In the genomic region with DNA sequence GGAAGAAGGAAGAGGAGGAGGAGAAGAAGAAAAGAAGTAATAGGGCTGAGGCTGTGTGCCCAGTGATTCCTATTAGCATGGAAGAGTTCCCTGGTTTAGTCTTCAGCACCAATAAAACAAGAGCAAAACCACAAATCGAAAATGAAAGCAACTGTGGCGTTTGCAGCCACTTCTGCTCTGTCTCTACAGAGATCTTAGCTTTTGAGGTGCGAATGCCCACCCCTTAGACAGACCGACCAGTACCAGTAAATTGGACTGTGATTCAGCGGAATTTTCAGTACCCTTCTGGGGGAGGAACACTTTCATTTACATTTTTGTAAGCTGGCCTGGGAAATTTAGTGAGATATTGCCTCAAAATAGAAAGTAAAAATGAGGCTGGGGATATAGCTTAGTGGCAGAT, we compare ENCODE assay signal across 17 mouse cellular contexts. TPM values are rescaled to one million over a fixed set of nuclear protein-coding genes. Genes with fewer than 3 reads are reported as not detected.
DNase-seq lines count a peak whose midpoint lies in the region; ATAC-seq lines count a peak whose summit lies in the region.
"Had no signal": no experiment of that assay in that cellular context is flagged by ENCODE, and none has a peak within 500 bp of the region (broad histone marks: within the 10 kb centered on the region; RNA-seq: fewer than 3 reads in every experiment).

No protein-coding gene starts in this region.

- H3K4me1 ChIP-seq in intestine, embryonic 15.5 days (replicated peaks): no peaks in the 10 kb centered on the region; the same call in 1 of the 2 replicates
- no peaks in the 10 kb centered on the region for H3K4me1 ChIP-seq in forebrain, embryonic 10.5 days
- H3K4me1 ChIP-seq: embryonic facial prominence, embryonic 12.5 days; neural tube, embryonic 13.5 days had no signal

- DNase-seq in 3T3-L1 (ENCODE audit: low read depth, low spot score) (peak; percentile 26), A20 (ENCODE audit: low read depth, low spot score) (peak; percentile 73), adipocyte (ENCODE audit: low spot score) (no peak)
- DNase-seq in forebrain, embryonic 10.5 days (ENCODE audit: extremely low spot score, low spot score): no peak
- DNase-seq: adrenal gland, postnatal 10 days; cerebellum, adult 11-12 months; heart, postnatal 36 days; kidney, postnatal 4 days had no signal

- WGBS in intestine, embryonic 15.5 days: 73% methylated on average over 5 of the region's 5 CpGs
- 95% methylated on average over 5 of the region's 5 CpGs for WGBS in forebrain, embryonic 10.5 days

- H3K27ac ChIP-seq in intestine, embryonic 15.5 days: no peak overlapping the region
- H3K27ac ChIP-seq in forebrain, embryonic 10.5 days: no peak overlapping the region
- H3K27ac ChIP-seq: embryonic facial prominence, embryonic 12.5 days; neural tube, embryonic 13.5 days; stomach, postnatal 0 days had no signal

- 0 out of 2 replicates have a peak, but pooled peaks cover 2% of the 10 kb centered on the region for H3K36me3 ChIP-seq in intestine, embryonic 15.5 days
- H3K36me3 ChIP-seq in forebrain, embryonic 10.5 days (replicated peaks): peaks cover 4% of the 10 kb centered on the region; the same call in 1 of the 2 replicates
- H3K36me3 ChIP-seq: embryonic facial prominence, embryonic 12.5 days had no signal

- no peak overlapping the region for H3K4me2 ChIP-seq in intestine, embryonic 15.5 days (replicated peaks)
- H3K4me2 ChIP-seq: embryonic facial prominence, embryonic 12.5 days; midbrain, embryonic 11.5 days; neural tube, embryonic 13.5 days had no signal

- H3K9ac ChIP-seq in intestine, embryonic 15.5 days: no peak overlapping the region
- H3K9ac ChIP-seq: embryonic facial prominence, embryonic 12.5 days; neural tube, embryonic 13.5 days had no signal

- H3K9me3 ChIP-seq in intestine, embryonic 15.5 days: no peaks in the 10 kb centered on the region
- H3K9me3 ChIP-seq in forebrain, embryonic 10.5 days: no peaks in the 10 kb centered on the region
- H3K9me3 ChIP-seq: embryonic facial prominence, embryonic 12.5 days; neural tube, embryonic 13.5 days had no signal

- no peaks in the 10 kb centered on the region for H3K27me3 ChIP-seq in intestine, embryonic 15.5 days (replicated peaks)
- H3K27me3 ChIP-seq in forebrain, embryonic 10.5 days (ENCODE audit: poor library complexity, severe bottlenecking): no peaks in the 10 kb centered on the region
- H3K27me3 ChIP-seq: embryonic facial prominence, embryonic 12.5 days; neural tube, embryonic 13.5 days had no signal

- no peak overlapping the region for H3K4me3 ChIP-seq in intestine, embryonic 15.5 days (replicated peaks)
- no peak overlapping the region for H3K4me3 ChIP-seq in forebrain, embryonic 10.5 days
- H3K4me3 ChIP-seq: embryonic facial prominence, embryonic 12.5 days; neural tube, embryonic 13.5 days had no signal

- peak; percentile 78 for ATAC-seq in common myeloid progenitor, adult 5-6 weeks (replicated peaks; ENCODE audit: low read depth, poor library complexity, severe bottlenecking)
- peak; percentile 91 for ATAC-seq in megakaryocyte, adult 5-6 weeks (ENCODE audit: poor library complexity, severe bottlenecking)
- no peak for ATAC-seq in intestine, embryonic 15.5 days
- ATAC-seq: forebrain, embryonic 16.5 days; intestine, embryonic 16.5 days had no signal

RNA-seq across cellular contexts. Expression of gene Zbtb8a, which starts 12.7 kb away (rescaled TPM):
- total RNA-seq in common myeloid progenitor, adult 5-6 weeks (2017): 9.6 and 10.6 TPM in 2 replicates
- 3.0 and 3.3 TPM in 2 replicates for total RNA-seq in megakaryocyte, adult 5-6 weeks (2015)
- 9.3 and 9.4 TPM in 2 replicates for total RNA-seq in megakaryocyte, adult 5-6 weeks (2017)
- 15.1 and 15.4 TPM in 2 replicates for polyA plus RNA-seq in intestine, embryonic 15.5 days (2015; fragmentation: Nextera tagmentation; extraction: Ambion mirVana)
- 5.8 and 6.0 TPM in 2 replicates for polyA plus RNA-seq in forebrain, embryonic 10.5 days (2016; fragmentation: Nextera tagmentation; extraction: Ambion mirVana)

RNA-seq across cellular contexts. Expression of gene Zbtb8os, which starts 29.7 kb away (rescaled TPM):
- total RNA-seq in common myeloid progenitor, adult 5-6 weeks (2017): 59.1 and 73.1 TPM in 2 replicates
- total RNA-seq in megakaryocyte, adult 5-6 weeks (2015): 60.9 and 69.8 TPM in 2 replicates
- 79.7 and 84.8 TPM in 2 replicates for total RNA-seq in megakaryocyte, adult 5-6 weeks (2017)
- polyA plus RNA-seq in intestine, embryonic 15.5 days (2015; fragmentation: Nextera tagmentation; extraction: Ambion mirVana): 58.0 and 62.6 TPM in 2 replicates
- 46.5 and 55.4 TPM in 2 replicates for polyA plus RNA-seq in forebrain, embryonic 10.5 days (2016; fragmentation: Nextera tagmentation; extraction: Ambion mirVana)

RNA-seq across cellular contexts. Expression of gene Rbbp4, which starts 30.1 kb away (rescaled TPM):
- 120 and 139 TPM in 2 replicates for total RNA-seq in common myeloid progenitor, adult 5-6 weeks (2017)
- total RNA-seq in megakaryocyte, adult 5-6 weeks (2015): 174 and 182 TPM in 2 replicates
- 86.5 and 88.9 TPM in 2 replicates for total RNA-seq in megakaryocyte, adult 5-6 weeks (2017)
- polyA plus RNA-seq in intestine, embryonic 15.5 days (2015; fragmentation: Nextera tagmentation; extraction: Ambion mirVana): 310 and 386 TPM in 2 replicates
- 546 and 553 TPM in 2 replicates for polyA plus RNA-seq in forebrain, embryonic 10.5 days (2016; fragmentation: Nextera tagmentation; extraction: Ambion mirVana)

Comparison
In these comparisons a context has a peak if more than half of its experiments do, and no peak if none do; other contexts are left out.
1. DNase-seq: peak in 3T3-L1 (single experiment) and A20 (single experiment); none in forebrain, embryonic 10.5 days (single experiment) and adipocyte (single experiment).